Mouse (Mus musculus) embryonic facial prominence, embryonic 14.5 days (tissue): ENCODE measurements around the gene Cdc42ep5. TPM values are rescaled to one million over a fixed set of nuclear protein-coding genes. Genes with fewer than 3 reads are reported as not detected.
"Not testable (repeated sequence)": the region's sequence is repeated elsewhere in the genome, so short reads cannot be mapped to it uniquely, and the experiment has no call there.

Source experiments
- ATAC-seq: fragments of 200-750 bp; cut with Nextera tagmentation; 2 replicates; pipeline ENCODE4 v1.8.0; 2017; ENCODE audit warnings: low read depth, moderate number of reproducible peaks, moderate TSS enrichment
- DNase-seq: peaks from one replicate; pipeline ENCODE4 v3.0.0-alpha.2; 2015; ENCODE audit warnings: low spot score
- H3K27ac ChIP-seq: fragments of 300-500 bp; sonication (generic); replicated peaks from 2 replicates; pipeline ENCODE4 v1.5.1; 2014; ENCODE audit warnings: low read depth, mild to moderate bottlenecking, low read length, moderate library complexity
- H3K27me3 ChIP-seq: fragments of 300-500 bp; sonication (generic); replicated peaks from 2 replicates; pipeline ENCODE4 v1.6.1; 2014; ENCODE audit warnings: low read length; ENCODE audit not compliant: control insufficient read depth, insufficient read depth
- H3K36me3 ChIP-seq: fragments of 300-500 bp; sonication (generic); 2 replicates; pipeline ENCODE4 v1.6.1; 2014; ENCODE audit warnings: low read length, mixed read lengths; ENCODE audit not compliant: control insufficient read depth, insufficient read depth
- H3K4me1 ChIP-seq: fragments of 300-500 bp; sonication (generic); 2 replicates; pipeline ENCODE4 v1.6.1; 2014; ENCODE audit warnings: antibody characterized with exemption, low read length; ENCODE audit not compliant: control insufficient read depth, insufficient read depth
- H3K4me2 ChIP-seq: fragments of 300-500 bp; sonication (generic); 2 replicates; pipeline ENCODE4 v1.6.1; 2014; ENCODE audit warnings: low read depth, mild to moderate bottlenecking, low read length, moderate library complexity, mixed read lengths
- H3K4me3 ChIP-seq: fragments of 300-500 bp; sonication (generic); 2 replicates; pipeline ENCODE4 v1.5.1; 2014; ENCODE audit warnings: low read depth, mild to moderate bottlenecking, low read length
- H3K9ac ChIP-seq: fragments of 300-500 bp; sonication (generic); 2 replicates; pipeline ENCODE4 v1.6.1; 2014; ENCODE audit warnings: low read depth, mild to moderate bottlenecking, low read length, moderate library complexity, mixed read lengths
- H3K9me3 ChIP-seq: fragments of 300-500 bp; sonication (generic); 2 replicates; pipeline ENCODE4 v1.6.1; 2016; ENCODE audit warnings: low read length; ENCODE audit not compliant: control insufficient read depth
- WGBS: fragments of 180-500 bp; shearing (Covaris S2); extraction: QIAGEN DNeasy Blood & Tissue Kit; methylation state at CpG from one replicate; pipeline ENCODE4 v1.1.7; 2014; 5-methylcytosine and 5-hydroxymethylcytosine counted together
- polyA plus RNA-seq: library from polyadenylated mRNA; unstranded; fragments of >200 nt; fragmentation: Nextera tagmentation; extraction: Ambion mirVana; gene quantifications from 2 replicates; pipeline ENCODE4 v1.2.1, GENCODE M21; 2014

The Cdc42ep5 gene
- polyA plus RNA-seq, 1 experiment from 2014 or later: 61.1 TPM

DNA sequence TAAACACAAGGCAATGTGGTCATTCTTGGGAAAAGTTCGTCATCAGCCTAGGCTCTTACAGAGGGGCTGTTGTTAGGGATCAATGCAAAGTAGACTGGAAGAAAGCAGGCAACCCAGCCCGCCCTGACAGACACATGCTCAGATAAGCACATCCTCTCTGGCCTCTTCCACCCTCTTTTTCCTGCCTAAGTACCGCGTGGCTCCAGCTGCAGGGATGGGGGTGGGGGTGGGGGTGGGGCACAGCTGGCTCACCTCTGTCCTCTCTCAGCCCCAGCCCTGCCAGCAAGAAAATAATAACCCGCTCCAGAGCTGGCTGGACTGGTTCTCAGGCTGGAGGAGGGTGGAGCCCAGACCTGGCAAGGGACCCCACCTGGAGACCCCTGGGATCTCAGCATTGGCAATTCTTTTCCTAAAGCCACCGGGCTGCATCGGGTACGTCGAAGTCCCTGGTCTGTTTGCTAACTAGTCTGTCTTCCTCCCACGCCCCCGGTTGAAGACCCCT lies 1.0 kb downstream of the Cdc42ep5 start:
- no peaks in the 10 kb centered on the region for H3K36me3 ChIP-seq

DNA sequence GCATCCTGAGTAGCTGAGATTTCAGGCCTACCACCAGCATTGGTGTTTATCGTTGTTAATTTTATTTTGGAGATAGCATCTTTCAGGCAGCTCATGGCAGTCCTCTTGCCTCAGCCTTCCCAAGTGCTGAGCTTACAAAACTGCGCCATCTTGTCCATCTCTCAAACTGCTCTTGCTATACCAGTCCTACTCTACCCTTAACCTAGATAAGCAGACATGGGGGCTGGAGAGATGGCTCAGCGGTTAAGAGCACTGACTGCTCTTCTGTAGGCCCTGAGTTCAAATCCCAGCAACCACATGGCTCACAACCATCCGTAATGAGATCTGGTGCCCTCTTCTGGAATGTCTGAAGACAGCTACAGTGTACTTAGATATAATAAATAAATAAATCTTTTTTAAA lies 3.1 kb downstream of the Cdc42ep5 start:
- WGBS: 94% methylated on average over 4 of the region's 4 CpGs
- H3K4me3 ChIP-seq, H3K4me2 ChIP-seq, DNase-seq, H3K27ac ChIP-seq, H3K9me3 ChIP-seq, H3K27me3 ChIP-seq, H3K36me3 ChIP-seq, ATAC-seq, H3K9ac ChIP-seq: not testable (repeated sequence)
- H3K4me1 ChIP-seq: peaks cover 15% of the 10 kb centered on the region

More for the DNA sequence above, 1.0 kb downstream of the Cdc42ep5 start:
- no peaks in the 10 kb centered on the region for H3K27me3 ChIP-seq
- peak overlapping the region; percentile 70 for H3K4me2 ChIP-seq
- 0% methylated on average over 10 of the region's 11 CpGs for WGBS
- H3K9me3 ChIP-seq: no peaks in the 10 kb centered on the region
- H3K4me1 ChIP-seq: peaks cover 15% of the 10 kb centered on the region
- H3K27ac ChIP-seq: peak overlapping the region; percentile 84
- H3K9ac ChIP-seq: peak overlapping the region; percentile 68
- ATAC-seq: peak; percentile 73
- DNase-seq: peak; percentile 53
- H3K4me3 ChIP-seq: peak overlapping the region; percentile 54

DNA sequence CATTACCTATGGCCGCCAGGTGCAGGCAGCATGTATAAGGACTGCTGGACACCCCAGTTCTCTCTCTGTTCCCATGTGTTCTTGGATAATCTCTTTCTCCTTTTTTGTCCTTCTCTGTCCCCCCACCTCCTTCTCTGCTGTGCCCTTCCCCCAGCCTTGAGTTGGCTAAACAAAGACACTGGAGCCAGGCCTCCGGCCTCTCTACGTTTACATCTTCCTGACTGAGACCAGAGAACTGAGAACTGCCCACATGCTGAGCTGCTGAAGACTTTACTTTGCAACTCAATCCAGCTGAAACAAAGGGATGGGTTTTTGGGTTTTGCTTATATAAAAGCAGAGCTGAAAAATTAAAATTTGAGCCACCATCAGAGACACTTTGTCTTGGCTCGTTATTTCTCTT lies 9.7 kb downstream of the Cdc42ep5 start:
- ATAC-seq (no peak), DNase-seq (no peak)
- no peaks in the 10 kb centered on the region for H3K9me3 ChIP-seq
- peaks cover 8% of the 10 kb centered on the region; the same call in 1 of the 2 replicates for H3K36me3 ChIP-seq
- H3K27me3 ChIP-seq: 0 out of 2 replicates have a peak, but pooled peaks cover 3% of the 10 kb centered on the region
- no peak overlapping the region for H3K9ac ChIP-seq
- peaks cover 9% of the 10 kb centered on the region for H3K4me1 ChIP-seq
- H3K4me2 ChIP-seq: no peak overlapping the region
- H3K27ac ChIP-seq: no peak overlapping the region
- no peak overlapping the region for H3K4me3 ChIP-seq
- 59% methylated on average over 4 of the region's 4 CpGs for WGBS

DNA sequence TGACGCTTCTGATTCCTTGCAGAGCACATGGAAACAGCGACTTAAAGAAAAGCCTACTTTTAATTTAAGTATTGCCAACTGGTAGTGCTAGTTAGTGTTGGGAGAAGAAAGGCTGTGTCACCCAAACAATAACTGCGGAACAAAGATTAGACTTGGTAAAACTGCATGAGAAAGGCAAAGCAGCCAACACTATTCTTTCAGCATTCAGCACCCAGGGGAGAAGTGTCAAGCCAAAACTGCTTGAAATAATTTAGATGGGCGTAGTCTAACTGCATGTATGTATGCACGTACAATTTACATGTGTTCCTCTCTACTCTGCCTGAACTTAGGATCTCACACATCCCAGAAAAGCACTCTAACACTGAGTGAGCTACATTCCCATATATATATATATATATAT lies 10.3 kb downstream of the Cdc42ep5 start:
- WGBS: 80% methylated on average over 5 of the region's 5 CpGs
- Histone ChIP-seq H3K4me3 (no peak overlapping the region), H3K27ac (no peak overlapping the region), H3K9ac (no peak overlapping the region), H3K9me3 (no peaks in the 10 kb centered on the region), H3K27me3 (0 out of 2 replicates have a peak, but pooled peaks cover 3% of the 10 kb centered on the region), H3K4me1 (peaks cover 9% of the 10 kb centered on the region), H3K36me3 (peaks cover 8% of the 10 kb centered on the region; the same call in 1 of the 2 replicates), H3K4me2 (no peak overlapping the region)
- ATAC-seq (no peak), DNase-seq (no peak)

DNA sequence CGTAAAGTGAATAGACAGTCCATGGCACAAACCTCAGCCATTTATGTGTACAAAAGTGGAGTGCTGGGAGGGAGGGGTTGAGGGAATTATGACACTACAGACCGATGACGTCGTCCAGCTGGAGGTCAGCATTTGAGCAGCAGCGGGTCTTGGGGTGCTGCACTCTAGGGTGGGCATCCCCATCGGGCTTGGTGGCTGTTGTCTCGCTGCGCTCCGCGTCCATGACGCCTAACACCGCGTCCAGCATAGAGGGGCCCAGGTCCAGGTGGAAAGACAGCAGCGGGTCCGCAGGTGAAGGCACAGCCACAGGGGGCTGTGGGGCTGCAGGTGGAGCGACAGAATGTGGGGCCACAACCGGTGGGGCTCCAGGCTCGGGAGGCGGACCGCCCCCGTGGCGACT lies 13.4 kb downstream of the Cdc42ep5 start:
- peak overlapping the region; percentile 91; the same call in 1 of the 2 replicates for H3K4me2 ChIP-seq
- 27% methylated on average over 19 of the region's 22 CpGs for WGBS

DNA sequence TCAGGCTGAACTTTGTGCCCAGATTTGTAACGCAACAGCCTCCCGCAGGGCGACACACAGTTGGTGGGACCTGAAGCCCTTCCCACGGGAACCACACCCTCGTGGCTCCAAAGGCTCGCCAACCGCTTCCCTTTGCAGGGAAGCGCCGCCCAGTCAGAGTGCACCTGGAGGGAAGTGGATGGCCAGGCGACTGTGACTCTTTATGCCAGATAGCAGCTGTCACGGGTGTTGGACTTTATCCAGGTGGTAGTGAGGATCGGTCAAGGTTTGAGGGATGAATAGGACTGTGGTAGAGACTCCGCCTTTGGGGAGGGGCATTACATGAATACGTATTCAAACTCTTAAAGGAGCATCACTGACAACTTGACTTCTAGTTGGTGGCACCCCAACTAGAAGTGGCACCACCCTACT lies 13.8 kb downstream of the Cdc42ep5 start:
- ATAC-seq: no peak
- H3K4me1 ChIP-seq: peaks cover 18% of the 10 kb centered on the region
- DNase-seq: no peak
- H3K4me2 ChIP-seq: peak overlapping the region; percentile 91
- no peaks in the 10 kb centered on the region for H3K9me3 ChIP-seq
- peak overlapping the region; percentile 73 for H3K4me3 ChIP-seq
- 23% methylated on average over 14 of the region's 14 CpGs for WGBS
- 0 out of 2 replicates have a peak overlapping the region, but pooled peaks have one; percentile 16 for H3K9ac ChIP-seq
- no peak overlapping the region for H3K27ac ChIP-seq
- H3K27me3 ChIP-seq: 0 out of 2 replicates have a peak, but pooled peaks cover 3% of the 10 kb centered on the region
- H3K36me3 ChIP-seq: peaks cover 33% of the 10 kb centered on the region

More for the DNA sequence above, 13.4 kb downstream of the Cdc42ep5 start:
- no peaks in the 10 kb centered on the region for H3K9me3 ChIP-seq
- H3K36me3 ChIP-seq: peaks cover 29% of the 10 kb centered on the region
- 0 out of 2 replicates have a peak, but pooled peaks cover 3% of the 10 kb centered on the region for H3K27me3 ChIP-seq
- DNase-seq (no peak), ATAC-seq (no peak)
- H3K9ac ChIP-seq: no peak overlapping the region
- H3K27ac ChIP-seq: no peak overlapping the region
- H3K4me3 ChIP-seq: no peak overlapping the region
- peaks cover 18% of the 10 kb centered on the region for H3K4me1 ChIP-seq

DNA sequence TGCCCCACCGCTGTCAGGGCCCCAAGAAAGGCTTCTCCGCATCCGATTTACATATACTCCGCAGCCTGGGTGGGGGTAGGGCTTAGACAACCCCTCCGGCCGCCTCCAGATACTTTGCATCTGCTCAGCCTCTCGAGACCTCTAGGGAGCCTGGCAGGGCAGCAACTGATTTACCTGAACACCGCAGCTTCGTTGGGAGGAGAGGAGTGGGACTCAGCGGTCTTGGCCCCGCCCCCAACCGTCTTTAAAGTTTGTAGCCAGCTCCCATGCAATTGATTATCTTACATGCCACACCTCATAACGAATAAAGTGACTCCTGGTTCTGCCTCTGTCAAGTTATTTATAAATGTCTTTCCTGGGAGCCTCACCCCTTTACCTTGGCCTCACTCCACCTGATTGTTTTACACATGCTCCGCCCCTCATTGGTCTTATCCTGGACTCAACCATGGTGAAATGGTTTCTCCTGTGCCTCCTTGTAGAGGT lies 14.6 kb downstream of the Cdc42ep5 start, which contains the start of gene Leng9:
Gene Leng9, minus strand, starts transcription at position 316 of the 483 bp plus-strand sequence.
- Histone ChIP-seq H3K27me3 (0 out of 2 replicates have a peak, but pooled peaks cover 3% of the 10 kb centered on the region), H3K9ac (peak within 1 kb of the TSS; percentile 86), H3K27ac (peak within 1 kb of the TSS; percentile 95), H3K4me3 (peak within 1 kb of the TSS; percentile 73), H3K4me1 (peaks cover 18% of the 10 kb centered on the region), H3K36me3 (peaks cover 41% of the 10 kb centered on the region), H3K9me3 (no peaks in the 10 kb centered on the region), H3K4me2 (peak within 1 kb of the TSS; percentile 91)
- WGBS: 2% methylated on average over 14 of the region's 14 CpGs
- DNase-seq (no peak), ATAC-seq (peak; percentile 13)

DNA sequence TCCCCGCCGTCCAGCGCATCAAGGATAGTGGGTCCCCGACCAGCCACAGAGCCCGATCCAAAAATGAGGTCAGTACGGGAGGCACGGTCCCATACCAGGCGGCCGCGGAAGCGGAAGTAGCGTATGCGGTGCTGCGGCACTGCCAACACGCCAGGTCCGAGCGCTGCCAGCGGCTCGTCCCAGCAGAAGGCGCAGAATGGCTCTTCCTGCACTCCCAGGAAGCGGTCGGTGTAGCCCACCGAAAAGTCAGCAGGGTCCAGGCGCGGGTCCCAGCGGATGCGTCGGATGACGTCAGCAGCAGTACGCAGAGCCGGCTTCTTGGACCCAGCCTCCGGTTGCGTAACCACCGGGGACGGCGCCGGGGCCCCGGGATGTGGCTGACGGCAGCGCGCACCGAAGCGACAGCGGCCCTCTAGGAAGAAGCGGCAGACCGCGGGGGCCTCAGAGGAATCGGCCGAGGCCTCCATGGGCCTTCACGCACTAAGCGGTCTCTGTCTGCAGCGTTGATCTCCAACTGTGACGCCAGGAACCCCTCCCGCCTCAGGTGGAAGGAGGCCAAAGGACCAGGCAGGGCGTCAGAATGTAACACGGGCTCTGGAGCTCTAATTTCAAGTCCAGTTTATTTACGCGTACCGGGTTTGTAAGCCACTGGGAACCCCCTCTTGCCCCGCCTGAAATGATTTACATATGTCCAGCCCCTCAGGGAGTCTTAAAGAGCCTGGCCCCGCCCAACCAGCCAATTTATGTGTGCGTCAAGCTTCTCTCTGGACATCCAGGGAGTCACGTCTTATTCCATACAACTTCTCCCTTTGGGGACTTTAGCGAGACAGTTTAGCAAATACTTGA lies 15.2 kb downstream of the Cdc42ep5 start:
- Histone ChIP-seq H3K36me3 (peaks cover 47% of the 10 kb centered on the region), H3K4me2 (peak overlapping the region; percentile 91), H3K9me3 (no peaks in the 10 kb centered on the region), H3K4me1 (peaks cover 18% of the 10 kb centered on the region), H3K9ac (peak overlapping the region; percentile 86), H3K27ac (peak overlapping the region; percentile 95), H3K27me3 (0 out of 2 replicates have a peak, but pooled peaks cover 3% of the 10 kb centered on the region), H3K4me3 (peak overlapping the region; percentile 73)
- DNase-seq: peak; percentile 95
- peak; percentile 75 for ATAC-seq
- under 1% methylated on average over 49 of the region's 64 CpGs for WGBS
